Mouse (Mus musculus): ENCODE data around the gene Cox6b1.

Cox6b1 gene

DNA sequence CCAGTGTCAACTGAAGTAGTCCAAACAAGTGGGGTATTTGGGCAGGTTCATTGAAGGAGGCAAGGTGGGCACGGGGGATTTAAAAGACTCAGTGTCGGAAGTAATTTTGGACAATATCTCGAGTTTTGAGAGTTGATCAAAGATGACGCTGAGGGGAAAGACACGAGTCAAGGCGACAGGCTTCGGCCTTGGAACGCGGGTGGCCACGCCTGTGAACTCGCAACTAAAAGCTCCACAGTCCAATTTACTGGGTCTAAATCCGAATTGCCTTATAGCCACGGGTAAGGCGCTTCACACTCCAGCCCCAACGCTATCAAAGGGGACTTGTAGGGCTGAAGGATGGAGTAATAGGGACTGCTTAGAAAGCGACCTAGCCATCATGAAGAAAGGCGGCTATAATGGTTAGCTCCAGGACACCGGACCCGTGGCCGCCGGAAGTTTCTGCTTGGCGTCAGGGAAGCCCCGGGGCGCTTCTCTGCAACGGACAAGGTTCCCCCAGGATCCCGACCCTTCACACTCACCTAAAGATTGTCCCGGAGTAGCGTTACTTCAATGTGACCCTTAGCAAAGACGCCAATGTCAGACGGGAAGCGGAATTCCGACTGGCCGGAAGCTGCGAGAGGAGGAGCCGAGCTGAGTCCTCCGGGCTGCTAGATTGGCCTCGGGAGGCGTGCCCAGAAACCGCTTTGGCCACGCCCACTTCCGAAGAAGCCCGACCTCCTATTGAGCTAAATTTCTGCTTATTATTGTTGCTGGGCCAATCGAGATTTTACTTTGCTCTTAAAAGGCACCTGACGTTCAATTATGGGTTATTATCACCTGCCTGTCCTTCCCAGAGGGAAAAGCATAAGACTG, at the start of gene Cox6b1:
Gene Cox6b1 (minus strand): TSS at position 622 of the 855 bp plus-strand sequence.
- peak; percentile 85 for DNase-seq

DNA sequence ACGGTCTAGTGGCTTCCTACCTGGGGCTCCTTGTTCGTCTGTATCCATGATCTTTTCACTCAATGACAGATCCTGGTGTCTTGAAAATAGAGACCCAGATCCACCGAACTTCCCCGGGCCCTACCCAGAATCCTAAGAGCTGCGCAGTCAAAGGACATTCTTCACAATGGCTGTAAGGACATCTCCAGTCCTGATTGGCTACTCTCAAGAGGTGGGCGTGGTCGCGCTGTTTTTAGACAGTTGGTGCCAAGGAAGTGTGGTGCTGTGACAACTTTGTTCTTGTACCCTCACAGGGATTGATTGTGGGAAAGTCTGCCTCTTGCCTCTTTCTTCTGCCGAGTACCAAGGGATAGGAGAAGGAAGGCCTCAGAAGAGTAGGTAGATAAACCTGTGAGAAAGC, 45.5 kb upstream of the Cox6b1 start, which contains the start of gene Pmis2:
Gene Pmis2 (minus strand): TSS at position 126 of the 400 bp plus-strand sequence.
- DNase-seq = no peak

DNA sequence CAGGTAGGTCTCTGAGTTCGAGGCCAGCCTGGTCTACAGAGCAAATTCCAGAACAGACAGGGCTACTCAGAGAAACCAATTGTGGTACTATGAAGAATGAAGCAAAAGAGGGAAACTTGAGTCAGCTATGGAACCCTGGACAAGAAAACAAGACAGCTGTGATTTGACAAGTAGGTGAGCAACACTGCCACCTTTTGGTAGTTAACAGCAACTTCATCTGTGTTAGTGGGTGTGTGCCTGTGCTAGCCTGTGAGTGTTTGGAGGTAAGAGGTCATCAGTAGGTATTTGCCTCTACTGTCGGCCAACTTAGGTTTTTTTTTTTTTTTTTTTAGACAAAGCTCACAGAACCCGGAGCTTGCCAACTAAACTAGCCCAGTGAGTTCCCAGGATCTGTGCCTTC, 43.3 kb upstream of the Cox6b1 start:
- DNase-seq = peak; percentile 12

DNA sequence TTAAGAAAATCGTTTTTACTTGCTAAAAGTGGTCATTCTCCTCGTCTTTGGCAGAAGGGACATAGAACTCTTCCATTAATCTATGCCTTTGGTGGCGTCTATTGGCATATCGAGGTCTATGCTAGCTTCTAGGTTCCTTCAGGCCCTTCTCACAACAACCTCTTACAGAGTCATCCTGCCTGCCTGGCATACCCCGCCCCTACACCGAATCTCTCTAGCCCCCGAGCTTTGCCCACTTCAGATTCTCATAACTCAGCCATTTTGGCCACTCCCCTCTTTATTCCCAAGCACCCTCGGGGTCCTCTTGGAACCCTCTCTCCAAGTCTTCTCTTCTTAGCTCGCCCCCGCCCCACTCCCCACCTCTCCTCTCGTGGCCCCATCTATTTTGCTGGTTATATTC, 39.4 kb upstream of the Cox6b1 start:
- DNase-seq = peak; percentile 5

DNA sequence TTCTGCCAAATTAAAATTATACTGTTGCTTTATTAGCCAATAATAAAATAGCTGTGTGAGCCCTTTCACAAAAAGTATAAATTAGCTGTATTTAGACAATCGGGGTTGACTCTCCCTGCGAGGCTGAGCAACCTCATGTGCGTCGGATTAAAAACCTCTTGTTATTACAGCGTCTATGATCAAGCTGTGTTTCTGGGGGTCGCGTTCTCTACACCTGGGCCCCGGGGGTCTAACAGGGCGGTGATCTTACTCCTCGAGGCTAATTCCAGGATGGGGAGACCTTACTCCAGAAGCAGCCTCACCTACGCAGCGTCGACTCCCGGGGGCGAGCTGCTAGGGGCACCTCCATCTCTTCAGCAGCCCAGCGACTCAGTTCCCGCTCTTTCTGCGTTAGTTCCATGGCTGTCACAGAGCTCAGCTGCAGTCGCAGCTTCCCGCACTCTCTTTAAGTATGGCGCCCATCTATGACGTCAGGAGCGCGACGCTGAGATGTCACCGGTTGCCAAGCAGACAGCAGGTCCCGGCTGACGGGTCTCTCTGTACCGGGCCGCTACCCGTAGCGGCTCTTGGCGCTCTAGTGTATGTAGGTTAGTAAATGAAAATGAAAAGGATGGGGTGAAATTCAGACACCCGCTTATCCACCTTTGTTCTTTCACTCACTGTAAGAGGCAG, 38.7 kb upstream of the Cox6b1 start, which contains the start of gene Haus5:
Gene Haus5 (minus strand): TSS at position 466 of the 672 bp plus-strand sequence.
- peak; percentile 92 for DNase-seq

DNA sequence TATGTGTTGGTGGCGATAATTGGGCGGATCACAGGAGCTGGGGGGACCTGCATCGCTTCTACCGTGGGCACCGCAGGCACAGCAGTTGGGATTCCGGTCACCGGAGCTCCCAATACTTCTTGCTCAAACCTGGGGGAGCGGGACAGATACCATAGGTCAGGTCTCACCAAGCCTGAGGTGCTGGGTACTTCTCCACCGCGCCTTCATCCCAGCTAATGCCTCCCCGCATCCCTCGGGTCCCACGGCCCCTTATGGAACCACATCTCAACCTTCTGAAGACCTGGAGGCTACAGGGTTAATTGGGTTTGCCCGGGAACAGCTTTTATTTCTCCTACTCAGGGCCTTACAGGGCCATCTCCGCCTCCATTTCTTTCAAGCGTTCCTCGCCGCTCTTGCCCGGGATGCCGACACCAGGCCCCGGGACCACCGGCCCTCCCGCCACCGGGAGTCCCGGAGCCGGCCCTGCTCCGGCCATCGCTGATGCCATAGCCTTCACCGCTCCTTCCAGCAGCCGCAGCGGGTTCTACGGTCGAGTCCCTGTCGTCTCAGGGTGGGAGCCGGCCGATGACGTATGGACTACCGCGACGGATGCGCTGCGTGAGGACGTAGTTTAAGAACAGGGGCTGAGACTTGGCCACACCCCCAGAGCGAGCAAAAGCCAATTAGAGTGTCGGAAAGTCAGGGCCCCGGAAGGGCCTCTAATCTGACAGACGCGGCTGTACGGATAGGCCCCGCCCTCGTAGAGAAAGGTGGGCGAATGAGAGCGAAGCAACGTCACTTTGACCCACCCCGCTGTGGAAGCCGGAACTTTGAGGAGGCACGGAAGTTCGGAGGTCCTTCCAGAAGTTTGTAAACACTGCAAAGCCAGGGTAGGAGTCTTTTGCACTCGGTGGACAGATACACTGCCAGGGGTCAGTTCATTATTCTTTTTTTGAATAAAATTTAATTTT, 23.9 kb upstream of the Cox6b1 start, which contains the start of gene Rbm42:
Gene Rbm42 (minus strand): TSS at position 727 of the 950 bp plus-strand sequence.
- DNase-seq = peak; percentile 98

DNA sequence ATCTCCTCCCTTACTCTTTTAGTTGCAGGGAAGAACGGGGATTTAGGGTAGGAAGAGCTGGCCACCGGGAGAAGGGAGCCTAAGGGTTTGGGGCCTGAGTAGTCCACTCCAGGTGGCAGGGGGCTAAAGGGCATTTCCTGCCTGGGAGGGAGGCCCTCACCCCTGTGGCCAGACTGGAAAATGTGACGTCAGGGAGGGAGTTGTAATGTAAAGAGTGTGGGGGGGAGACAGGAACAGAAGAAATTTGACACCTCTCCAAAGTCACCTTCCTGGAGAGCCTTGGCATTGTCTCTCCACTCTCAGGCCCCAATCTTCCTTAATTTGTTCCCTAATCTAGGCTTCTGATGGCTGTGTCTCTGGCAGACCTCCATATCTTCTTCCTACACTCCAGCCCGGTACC, 13.1 kb upstream of the Cox6b1 start:
- no peak for DNase-seq

DNA sequence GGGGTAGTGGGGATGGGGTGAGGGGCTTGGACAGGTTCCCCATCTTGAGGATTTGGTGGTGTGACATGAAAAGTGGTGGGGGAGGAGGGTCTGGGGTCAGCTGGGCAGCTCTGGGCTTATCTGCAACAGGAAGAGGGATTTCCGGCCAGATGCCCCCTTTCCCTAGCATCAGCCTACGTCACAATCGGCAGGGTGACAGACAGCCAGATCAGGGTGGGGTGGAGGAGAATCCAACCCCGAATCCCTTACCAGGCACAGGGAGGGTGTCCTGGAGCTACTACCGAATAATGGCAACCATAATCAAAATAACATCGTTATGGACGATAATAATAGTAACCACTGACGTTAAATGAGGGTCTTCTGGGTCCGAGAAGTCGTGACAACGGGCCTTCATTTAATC, 10.4 kb upstream of the Cox6b1 start:
- DNase-seq = no peak

DNA sequence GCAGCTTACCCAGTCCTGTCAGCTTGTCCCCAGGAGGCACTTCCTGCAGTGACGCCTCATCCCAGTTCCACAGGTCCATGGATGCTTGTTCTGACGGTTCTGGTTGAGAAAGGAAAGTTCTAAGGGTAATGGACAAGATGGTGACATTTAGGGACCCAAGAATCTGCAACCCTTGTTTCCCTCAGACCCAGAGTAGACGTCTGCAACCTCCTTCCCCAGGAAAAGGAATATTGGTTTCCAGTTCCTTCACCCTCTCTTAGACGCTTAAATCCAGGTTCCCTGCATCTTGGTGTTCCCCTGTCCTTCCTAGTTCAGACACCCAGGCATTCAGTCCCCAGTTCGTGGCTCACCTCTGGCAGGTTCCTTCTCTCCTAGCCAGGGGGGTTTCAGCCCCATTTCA, 9.8 kb upstream of the Cox6b1 start, which contains the start of gene Etv2:
Gene Etv2 (minus strand): TSS at position 101 of the 400 bp plus-strand sequence.
- no peak for DNase-seq

DNA sequence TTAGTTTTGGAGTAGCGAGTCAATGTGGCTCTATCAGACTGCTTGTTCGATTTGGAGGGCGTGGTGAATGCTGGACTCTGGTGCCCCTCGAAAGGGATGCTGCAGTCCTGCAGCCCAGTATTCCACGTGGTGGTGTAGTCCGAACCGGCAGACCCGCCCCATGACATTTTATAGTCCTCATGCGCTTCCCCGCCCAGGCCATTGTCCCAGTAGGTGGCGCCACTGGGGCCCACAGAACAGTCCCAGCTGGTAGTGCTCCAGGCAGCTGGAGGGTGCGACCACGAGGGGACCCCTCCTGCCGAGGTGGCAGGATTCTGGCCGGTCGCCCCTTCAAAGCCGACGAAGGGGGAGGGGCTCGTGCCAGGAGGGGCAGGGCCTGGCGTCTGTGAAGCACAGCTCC, 8.7 kb upstream of the Cox6b1 start:
- peak; percentile 63 for DNase-seq

DNA sequence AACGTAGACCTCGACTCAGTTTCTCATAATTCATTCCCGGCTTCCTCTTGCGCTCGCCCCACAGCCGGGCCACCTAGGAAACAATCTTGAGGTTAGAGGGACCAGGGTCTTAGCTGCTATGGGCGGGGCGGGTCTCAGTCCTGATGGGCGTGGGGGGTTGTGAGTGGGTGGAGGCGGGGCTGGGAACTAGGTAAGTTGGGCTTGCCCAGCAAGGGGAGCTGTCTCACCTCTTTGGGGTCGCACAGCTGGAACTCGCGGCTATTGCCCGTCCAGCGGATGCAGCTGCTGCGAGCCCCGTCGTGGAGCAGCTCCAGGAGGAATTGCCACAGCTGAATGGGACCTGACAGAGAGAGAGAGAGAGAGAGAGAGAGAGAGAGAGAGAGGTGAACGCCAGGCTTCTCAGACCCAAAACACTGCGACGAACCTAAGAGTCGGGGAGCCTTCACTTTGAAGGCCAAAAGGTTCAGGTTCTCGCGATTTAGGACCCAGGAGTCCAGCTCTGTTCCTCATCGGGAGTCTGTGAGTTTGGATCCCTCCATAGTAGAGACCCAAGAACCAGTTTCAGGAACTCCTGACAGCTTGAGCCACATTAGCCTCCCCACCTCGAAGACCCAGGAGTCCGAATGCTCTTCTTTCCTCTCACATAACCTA, 7.9 kb upstream of the Cox6b1 start:
- DNase-seq = no peak

DNA sequence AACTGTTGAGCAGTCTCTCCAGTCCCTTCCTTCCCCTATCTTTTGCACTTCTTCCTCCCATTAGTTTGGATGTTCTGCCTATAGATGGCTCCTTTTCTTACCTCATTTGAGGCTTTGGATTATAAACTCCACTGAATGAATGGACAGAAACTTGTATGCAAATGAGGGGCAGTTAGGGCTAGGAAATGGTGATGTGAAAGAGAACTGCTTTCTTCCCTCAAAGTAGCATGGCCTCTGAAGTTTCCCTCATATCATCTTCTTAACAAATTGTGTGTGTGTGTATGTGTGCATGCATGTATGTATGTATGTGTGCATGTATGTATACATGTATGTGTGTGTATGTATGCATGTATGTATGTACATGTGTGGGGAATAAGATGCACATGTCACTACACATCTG, 3.1 kb upstream of the Cox6b1 start:
- DNase-seq = no peak

DNA sequence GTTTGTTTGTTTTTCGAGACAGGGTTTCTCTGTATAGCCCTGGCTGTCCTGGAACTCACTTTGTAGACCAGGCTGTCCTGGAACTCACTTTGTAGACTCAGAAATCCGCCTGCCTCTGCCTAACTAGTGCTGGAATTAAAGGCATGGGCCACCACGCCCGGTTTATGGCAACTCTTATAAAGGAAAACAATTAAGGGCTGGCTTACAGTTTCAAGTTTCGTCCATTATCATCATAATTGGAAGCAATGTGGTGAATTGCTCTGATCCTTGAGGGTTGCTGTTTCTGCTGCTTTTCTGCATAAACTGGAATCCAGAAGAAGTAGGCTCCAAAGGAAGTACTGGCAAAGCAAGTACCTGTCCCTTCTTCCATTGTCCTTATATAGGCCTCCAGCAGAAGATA, 696 bp upstream of the Cox6b1 start:
- no peak for DNase-seq

DNA sequence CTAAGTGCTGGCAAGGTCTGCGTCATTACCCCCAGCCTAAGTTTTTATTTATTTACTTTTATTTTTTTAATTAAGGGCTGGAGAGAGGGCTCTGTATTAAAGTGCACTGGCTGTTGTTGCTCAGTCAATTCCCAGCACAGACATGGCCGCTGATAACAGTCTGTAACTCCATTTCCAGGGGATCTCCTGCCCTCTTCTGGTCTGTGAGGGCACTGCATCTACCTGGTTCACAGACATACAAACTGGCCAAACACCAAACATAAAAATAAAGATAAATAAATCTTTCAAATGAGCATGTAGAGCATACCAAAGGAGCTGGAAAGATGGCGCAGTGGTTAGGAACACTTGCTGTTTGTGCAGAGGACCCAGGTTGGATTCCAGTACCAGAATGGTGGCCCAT, 6.7 kb downstream of the Cox6b1 start:
- DNase-seq = peak; percentile 35

DNA sequence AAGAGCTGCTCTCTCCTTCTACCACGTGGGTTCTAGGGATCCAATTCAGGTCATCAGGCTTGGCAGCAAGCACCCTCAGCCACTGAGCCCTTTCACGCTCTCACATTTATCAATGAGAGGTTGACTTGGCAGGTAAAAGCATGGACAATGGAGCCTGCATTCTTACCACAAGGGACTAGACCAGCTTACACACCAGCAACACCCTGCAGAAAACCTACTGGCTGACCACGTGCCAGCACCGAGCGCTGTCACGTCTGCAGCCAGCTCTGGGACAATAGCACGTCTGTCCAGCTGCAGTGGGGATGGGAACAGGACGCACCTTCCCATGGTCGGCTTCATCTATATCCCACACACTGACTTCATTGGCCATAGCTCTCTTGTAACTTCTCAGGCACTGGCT, 7.3 kb downstream of the Cox6b1 start:
- no peak for DNase-seq

DNA sequence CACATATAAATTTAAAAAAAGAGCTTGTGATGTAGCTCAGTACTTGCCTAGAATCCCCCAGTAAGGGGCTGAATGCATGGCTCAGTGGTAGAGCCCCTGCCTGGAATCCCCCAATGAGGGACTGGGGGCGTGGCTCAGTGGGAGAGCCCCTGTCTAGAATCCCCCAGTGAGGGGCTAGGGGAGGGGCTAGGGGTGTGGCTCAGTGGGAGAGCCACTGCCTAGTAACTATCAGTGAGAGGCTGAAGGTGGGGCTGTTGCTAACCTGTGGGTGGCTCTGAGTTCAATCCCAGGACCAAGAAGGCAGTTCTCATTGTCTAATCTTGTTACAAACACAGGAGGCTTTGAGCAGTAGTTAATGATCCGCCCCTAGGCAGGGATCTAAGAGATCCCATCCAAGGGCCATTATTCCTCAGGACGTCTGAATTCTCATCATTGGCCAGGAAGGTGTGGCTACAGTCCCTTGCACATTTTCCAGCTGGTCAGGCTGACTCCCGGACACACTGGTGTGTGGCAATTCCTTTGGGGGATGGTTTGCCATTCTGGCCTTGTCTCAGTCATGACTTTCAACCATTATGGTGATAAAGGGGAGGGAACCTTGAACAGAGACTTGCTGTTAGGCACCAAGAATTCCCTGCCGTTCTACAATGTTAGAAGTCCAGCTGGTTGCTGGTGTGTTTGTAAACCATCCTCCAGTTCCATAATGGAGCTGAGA, 10.7 kb downstream of the Cox6b1 start:
- DNase-seq = no peak

DNA sequence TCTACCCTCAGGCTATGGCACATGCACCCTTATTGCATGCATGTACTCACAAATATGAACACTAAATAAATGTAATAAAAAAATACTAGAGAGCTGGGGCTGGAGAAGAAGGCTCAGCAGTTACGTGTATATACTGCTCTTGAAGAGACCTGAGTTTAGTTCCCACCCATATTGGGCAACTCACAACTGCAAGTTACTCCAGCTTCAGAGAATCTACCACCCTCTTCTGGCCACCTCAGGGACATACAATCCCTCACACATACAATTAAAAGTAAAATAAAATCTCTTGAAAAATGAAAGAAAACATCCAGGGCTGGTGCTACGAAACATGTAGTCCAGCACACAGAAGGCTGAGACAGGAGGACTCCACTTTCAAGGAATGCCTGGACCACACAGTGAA, 11.5 kb downstream of the Cox6b1 start:
- no peak for DNase-seq

DNA sequence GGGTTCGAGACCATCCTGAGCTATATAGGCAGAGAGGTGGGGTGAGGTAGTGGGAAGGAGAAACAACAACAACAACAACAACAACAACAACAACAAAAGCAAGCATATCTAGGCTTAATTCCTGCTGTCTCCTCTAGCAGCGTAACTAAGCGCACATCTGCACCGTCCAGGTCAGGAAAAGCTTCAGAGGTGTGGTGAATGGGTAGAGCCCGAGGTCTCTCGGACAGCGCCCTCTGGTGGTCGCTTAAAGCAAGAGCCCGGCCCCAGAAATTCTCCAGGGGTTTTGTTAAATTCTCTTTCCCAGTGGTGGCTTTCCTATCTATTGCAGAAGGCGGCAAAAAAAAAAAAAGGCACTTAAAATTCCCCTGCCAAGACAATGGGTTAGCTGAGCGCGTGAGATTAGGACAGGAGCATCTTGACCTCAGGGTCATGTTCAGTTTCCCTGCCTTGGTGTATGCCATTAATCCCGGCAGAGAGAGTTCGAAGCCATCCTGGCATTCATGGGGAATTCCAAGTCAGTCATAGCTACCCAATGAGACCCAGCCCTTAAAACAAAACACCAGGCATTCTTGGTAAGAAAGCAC, 12.3 kb downstream of the Cox6b1 start:
- DNase-seq = peak; percentile 67

DNA sequence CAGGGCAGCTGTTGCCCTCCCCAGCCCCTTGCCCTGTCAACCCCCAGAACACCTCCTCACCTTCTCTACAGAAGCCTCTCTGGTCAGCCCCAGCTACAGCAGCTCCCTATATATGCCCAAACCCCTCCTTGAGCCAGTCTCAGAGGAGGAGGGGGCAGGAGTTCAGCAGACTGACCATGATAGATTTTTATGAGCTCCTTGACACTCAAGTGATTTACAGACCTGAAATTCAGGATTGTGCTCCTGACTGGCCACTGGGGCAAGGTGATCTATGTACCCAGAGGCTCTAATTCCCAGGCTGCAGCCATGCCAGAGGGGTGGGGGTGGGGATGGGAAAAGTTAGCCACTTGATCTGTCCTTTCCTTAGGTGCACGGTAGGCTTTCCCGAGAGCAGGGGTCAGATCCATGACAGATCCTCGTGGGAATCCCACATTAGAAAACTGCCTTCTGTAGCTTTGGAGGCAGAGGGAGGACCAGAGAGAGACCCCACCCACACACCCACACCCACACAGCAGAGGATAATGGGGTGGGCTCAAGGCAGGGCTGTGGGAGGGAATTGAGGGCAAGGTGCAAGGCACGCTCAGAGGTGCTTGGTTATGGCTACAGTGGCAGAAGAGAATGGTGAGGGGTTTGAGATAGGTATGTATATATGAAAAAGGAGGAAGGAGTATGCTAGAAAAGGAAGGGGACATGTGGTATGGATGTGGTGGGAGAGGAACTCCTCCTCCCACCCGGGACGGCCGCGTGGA, 13.1 kb downstream of the Cox6b1 start, which contains the start of gene Upk1a:
Gene Upk1a (minus strand): TSS at position 194 of the 749 bp plus-strand sequence.
- DNase-seq = no peak

DNA sequence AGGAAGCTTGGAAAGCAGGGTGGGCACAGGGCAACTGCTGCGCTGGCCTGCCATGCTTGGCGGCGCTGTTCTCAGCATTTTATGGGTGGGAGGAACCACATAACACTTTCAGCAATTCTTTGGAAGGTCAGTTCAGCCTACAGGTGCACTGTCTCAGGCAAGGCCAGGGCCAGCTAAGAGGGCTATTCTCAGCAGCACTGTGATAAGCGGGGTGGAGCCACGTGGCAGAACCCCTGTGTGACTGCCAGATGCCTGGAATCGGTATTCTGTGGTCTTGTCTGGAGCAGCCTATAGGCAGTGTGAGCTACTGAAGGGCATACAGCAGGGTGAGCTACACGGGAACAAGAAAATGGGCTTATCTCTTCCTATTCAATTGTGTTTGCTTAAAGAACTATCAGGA, 15.9 kb downstream of the Cox6b1 start:
- DNase-seq = no peak

All from thymus, postnatal 25 days (tissue).